Mouse (Mus musculus) cerebellum, postnatal 10 days (tissue): ENCODE measurements around the gene Gad2.
"Not testable (repeated sequence)": the region's sequence is repeated elsewhere in the genome, so short reads cannot be mapped to it uniquely, and the experiment has no call there.

Experiments
- DNase-seq, 2 experiments: peaks; one replicate each; pipeline ENCODE4 v3.0.0; 2021; ENCODE audit warnings: mixed read lengths in 2 of 2

The Gad2 gene

DNA sequence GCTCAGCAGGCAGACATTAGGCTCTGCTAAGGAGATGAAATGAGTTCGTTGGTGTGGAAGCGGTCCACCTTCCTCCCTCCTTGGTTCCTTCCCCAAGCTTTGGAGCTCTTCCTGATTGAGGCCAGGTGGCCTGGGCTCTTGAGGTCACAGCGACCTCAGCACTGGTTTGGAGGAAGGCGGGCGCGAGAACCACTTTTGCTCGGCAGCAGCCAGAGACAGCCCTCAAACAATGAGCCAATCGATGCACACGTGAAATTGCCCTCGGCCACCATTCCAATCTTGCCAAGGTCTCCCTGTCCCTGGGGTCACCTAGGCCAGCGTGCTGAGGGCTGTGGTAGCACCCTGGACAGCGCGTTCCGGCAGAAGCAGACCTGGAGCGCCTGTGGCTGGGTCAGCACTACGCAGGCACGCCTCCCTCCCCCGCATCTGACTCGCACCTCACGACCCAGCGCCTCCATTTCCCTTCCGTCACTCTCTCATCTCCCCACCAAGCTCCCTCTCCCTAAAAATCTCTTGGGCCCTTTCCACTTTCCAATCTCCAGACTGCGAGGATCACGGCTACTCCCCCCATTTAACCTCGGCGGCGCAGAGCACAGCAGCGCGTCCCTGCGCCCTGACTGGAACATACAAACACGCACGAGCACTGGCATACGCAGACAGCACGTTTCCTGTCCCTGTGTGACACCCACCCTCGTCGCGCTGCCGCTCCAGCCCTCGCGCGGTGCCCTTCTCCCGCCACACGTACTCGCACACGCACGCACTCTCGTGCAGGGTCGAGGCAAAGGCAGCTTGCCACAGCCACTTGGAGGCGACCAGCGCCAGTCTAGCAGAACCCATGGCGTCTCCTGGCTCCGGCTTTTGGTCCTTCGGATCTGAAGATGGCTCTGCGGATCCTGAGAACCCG, at the start of gene Gad2:
Gene Gad2, plus strand, starts transcription at position 378 of the 904 bp plus-strand sequence.
- DNase-seq: peak; percentile 66 to 69

DNA sequence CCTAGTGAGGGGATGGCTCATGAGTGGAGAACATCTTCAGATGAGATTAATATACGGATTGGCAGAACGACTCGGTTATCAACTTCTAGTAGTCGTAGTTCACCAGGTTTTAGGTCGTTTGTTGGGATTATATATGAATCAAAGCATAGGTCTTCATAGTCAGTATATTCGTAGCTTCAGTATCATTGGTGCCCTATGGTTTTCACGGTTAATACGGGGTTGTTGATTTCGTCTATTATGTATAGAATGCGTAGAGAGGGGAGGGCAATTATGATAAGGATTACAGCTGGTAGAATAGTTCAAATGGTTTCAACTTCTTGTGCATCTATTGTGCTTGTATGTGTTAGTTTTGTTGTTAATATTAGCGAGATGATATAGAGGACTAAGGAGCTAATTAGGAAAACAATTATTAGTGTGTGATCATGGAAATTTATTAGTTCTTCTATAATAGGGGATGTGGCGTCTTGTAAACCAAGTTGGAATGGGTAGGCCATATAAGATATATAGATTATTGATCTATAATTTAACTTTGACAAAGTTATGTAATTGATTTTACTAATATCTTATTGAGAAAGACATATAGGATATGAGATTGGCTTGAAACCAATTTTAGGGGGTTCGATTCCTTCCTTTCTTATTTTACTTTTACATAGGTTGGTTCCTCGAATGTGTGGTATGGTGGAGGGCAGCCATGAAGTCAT, 34.4 kb upstream of the Gad2 start:
- not testable (repeated sequence) for DNase-seq

DNA sequence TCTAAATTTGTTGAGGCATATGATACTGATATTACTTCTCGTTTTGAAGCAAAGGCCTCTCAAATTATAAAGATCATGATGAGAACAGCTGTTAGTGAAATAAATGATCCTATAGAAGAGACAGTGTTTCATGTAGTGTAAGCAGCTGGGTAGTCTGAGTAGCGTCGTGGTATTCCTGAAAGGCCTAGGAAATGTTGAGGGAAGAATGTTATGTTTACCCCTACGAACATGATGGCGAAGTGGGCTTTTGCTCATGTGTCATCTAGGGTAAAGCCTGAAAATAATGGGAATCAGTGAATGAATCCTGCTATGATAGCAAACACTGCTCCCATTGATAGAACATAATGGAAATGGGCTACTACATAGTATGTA, 33.8 kb upstream of the Gad2 start:
- DNase-seq: not testable (repeated sequence)

DNA sequence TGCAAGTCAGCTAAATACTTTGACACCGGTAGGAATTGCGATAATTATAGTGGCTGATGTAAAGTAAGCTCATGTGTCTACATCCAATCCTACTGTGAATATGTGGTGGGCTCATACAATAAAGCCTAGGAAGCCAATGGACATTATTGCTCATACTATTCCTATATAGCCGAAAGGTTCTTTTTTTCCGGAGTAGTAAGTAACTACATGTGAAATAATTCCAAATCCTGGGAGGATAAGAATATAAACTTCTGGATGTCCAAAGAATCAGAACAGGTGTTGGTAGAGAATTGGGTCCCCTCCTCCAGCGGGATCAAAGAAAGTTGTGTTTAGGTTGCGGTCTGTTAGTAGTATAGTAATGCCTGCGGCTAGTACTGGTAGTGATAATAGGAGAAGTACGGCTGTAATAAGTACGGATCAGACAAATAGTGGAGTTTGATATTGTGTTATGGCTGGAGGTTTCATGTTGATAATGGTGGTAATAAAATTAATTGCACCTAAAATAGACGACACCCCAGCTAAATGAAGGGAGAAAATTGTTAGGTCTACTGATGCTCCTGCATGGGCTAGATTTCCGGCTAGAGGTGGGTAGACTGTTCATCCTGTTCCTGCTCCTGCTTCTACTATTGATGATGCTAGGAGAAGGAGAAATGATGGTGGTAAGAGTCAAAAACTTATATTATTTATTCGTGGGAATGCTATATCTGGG, 33.2 kb upstream of the Gad2 start:
- DNase-seq: not testable (repeated sequence)

DNA sequence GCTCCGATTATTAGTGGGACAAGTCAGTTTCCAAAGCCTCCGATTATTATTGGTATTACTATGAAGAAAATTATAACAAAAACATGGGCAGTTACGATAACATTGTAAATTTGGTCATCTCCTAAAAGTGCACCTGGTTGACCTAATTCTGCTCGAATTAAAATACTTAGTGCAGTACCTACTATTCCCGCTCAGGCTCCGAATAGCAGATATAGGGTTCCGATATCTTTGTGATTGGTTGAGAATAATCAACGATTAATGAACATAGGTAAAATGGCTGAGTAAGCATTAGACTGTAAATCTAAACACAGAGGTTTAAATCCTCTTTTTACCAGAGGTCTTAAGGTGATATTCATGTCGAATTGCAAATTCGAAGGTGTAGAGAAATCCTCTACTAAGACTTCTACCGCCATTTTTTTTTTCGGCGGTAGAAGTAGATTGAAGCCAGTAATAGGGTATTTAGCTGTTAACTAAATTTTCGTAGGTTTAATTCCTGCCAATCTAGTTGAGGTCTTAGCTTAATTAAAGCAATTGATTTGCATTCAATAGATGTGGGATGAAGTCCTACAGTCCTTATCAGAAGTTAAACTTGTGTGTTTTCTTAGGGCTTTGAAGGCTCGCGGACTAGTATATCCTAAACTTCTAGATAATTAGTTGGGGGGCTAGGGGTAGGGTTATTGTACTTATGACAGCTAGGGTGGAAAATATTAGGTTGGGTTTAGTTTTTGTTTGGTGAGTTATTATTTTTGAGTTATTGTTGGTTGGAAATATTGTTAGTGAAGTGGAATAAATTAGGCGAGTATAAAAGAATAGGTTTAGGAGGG, 32.4 kb upstream of the Gad2 start:
- DNase-seq: not testable (repeated sequence)

DNA sequence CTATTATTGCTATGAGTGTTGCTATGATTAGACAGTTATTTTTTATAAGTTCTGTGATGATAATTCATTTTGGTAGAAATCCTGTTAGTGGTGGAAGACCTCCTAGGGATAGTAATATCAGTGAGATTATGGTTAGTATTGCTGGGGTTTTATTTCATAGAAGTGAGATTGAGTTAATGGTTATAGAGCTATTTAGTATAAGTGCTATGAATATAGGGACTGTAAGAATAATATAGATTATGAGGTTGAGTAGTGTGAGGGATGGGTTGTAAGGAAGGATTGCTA, 31.9 kb upstream of the Gad2 start:
- DNase-seq: no peak

DNA sequence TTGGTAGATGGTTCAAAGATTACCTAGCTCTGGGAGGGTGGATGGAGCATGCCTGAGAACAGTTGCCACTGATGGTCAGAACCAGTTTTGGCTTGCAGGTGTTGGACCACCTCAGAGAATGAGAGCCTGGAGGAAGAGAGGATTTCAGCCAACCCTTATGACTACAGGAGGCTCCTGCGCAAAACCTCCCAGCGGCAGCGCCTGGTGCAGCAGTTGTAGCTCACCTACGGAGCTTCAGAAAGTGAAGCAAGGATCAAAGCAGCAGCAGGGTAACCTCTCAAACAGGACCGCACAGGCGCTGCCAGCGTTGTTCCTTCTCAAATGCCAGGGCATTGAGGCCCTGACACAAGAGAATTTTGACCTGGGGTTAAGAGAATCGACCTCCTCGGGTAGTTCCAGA, 4.1 kb upstream of the Gad2 start:
- peak in 1 of 2 experiments; percentile 8 for DNase-seq

DNA sequence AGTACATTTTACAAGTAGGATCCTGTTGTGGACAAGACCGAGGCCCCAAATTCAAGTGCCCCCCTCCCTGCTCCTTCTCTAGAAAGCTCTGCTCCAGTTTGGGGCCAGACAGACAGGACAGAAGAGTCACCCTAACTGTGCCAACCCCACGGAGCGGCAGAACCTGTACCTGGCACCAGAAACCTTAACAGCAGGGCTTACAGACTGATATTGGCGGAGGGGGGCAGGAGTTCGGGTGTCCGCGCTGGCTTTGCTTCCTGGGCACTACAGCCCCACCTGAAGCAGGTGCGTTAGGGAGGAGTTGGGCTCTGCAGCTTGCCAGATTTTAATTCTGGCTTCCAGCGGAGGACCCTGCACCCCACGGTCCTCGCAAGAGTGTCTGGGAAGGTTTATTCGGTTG, 2.6 kb upstream of the Gad2 start:
- DNase-seq: peak; percentile 32 to 36

DNA sequence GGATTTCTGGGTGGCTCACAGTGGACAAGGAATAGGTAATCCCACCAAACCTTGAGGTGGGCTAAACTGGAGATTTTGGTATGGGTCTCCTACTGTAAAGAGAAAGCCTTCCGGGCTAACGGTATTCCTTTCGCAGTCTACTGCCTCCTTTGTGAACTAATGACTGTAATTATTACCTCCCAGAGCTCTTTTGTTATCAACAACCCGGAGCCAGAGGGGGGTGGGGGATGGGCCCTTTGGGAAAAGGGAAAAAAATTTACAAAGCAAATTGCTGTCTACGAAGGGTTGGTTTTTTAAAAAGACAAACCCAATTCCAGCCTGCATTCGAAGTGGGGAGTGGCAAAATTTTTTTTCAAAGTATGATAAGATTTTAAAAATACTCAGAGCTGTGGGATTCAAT, 2.0 kb upstream of the Gad2 start:
- peak; percentile 34 to 39 for DNase-seq

DNA sequence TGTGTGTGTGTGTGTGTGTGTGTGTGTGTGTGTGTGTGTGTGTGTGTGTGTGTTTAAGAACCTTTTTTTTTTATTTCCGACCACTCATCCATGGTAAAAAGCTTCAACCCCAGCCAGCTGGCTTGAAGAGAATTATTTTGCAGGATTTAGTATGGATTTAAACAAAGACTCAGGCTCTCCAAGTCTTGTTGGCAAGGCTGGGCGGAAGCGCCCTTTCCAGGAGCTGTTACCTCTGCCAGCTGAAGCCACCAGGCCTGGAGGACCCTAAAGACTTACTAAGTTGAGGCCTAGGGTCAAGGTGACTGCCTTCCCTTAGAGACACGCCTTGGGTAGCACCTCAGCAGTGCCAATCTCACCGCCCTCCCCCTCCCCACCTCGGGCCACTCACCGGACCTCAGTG, 1.5 kb upstream of the Gad2 start:
- peak; percentile 45 to 59 for DNase-seq

DNA sequence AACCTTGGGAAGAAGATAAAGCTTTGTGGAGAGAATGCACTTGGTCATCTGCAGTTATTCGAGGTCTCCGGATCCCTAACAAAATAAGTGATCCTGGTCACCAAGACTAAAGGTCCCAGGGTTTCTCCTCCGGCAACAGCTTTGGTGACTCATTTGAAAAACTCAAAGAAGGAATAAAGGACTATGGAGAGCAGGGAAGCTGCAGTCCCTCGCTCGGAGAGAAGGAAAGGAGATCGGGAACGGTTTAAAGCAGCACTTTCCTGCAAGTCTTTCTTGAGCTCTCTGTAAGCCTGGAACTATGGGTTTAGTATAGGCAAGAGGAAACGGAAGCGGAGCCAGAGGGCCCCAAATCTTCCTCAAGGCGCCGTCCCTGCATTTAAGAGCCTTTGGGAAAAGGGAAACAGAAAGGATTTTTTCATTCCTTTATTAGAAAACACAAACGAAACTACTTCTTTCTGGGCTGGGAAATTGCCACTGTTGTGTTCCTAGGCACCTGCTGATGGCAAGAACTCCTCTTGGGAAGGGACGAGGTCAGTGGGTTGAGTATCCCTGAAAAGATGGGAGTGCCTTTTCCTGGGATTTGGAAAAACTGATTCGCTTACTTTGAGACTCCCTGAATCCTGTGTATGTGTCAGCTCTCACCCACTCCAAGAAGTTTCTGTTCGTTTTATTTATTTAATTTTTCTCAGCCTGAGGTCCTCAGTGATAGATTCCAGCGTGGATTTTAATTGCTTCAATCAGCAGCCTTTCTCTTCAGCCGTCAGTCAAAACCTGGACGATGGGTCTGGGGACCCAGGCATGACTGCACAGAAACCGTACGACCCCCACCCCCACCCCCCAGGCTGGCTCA, 802 bp upstream of the Gad2 start:
- peak; percentile 5 to 23 for DNase-seq

DNA sequence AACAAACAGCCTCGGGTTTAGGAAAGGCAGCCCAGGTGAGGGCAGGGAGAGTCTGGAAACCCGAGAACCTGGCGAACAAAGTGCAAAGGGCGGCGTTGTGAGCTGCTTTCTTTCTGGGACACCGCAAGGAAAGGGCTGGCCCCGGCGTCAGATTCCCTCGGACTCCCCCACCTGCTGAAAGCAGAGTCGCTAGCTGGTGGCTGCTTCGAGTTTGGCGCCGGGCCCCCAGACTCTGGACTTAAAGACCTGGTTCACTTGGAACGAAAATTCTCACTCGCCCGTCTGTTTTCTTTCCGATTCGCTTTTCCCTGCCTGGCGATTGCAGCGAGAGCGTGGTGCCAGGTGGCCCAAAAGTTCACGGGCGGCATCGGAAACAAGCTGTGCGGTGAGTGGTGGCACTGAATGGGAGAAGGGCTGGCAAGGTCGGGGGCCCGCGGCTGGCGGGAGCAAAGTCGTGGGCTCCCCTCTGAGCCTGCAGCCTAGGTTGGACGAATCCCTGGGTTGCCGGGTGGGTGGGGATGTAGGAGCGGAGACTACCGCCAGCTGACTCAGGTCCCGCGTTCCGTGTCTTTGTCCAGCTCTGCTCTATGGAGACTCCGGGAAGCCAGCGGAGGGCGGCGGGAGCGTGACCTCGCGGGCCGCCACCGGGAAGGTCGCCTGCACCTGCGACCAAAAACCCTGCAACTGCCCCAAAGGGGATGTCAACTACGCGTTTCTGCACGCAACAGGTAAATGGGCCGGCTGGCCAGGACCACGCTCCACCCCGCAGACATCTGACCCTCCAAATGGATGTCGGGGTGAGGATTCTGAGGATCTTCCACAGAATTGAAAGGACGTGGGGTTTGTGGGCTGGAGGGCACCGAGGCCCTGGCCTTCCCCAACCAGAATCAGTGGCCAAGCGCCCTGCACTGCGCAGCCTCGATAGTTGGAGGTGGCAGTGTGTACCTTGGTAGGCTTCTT, 1.4 kb downstream of the Gad2 start:
- DNase-seq: peak; percentile 53 to 57

DNA sequence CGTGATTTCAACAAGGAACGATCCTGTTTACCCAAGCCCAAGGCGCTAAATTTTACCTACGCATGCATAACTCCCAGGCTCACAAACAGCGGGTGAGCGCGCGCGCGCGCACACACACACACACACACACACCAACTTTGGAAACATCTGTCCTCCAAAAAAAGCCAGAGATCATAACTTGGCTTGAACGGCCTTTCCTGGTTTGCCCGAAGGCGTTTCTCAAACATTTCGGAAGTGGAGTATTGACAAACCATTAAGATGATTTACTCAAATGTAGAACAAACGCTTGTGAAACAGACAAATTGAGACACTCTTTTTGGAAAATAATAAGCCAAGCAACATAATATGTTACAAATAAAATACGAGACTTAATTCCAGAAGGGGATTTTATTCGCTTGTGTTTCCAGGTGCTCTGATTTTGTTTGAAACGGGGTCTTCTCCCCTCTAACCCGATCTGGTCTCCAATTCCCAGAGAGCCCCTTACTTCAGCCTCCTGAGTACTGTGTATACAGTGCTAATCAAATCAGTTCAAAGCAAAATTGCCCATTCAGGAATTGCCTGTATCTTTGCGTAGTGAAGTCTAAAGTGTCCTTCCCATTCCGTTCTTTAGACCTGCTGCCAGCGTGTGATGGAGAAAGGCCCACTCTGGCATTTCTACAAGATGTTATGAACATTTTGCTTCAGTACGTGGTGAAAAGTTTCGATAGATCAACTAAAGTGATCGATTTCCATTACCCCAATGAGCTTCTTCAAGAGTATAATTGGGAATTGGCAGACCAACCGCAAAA, 2.4 kb downstream of the Gad2 start:
- DNase-seq: peak; percentile 12 to 27

DNA sequence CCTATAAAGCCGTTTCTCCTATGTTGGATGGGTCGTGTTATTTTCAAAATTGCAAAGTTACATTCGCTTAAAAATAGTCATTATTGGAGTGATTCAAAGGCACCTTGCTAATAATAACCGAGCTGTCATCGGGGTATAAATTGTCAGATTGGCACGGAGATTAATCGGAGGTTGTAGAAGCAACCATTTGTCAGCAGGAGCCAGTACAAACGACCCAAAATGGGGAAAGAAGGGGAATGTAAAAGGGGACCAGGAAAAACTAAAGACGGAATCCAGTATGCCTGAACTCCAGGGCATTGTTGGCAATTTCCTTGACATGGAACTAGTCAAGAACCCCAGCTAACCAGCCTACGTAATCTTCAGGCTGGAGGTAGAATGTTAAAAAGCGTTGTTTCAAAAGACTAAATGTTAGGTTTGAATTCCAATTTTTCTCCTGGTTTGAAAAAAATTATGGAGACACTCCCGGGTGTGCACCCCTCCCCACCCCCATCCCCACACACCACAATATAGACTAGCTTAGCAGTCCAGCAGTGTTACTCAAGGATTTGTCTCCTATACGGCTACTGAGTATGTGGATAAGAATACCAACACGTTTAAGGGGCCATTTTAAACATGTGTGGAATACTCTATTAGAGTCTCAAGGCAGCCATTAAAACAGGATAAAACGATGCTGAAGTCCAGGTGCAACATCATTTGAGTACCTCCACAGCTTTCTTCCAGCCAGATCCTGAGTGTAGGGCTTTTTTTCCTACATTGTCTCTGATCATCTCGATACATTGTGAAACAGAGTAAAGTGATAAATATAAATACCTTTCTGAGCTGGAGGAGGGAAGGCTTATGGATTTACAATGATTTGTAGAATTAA, 3.3 kb downstream of the Gad2 start:
- peak; percentile 2 to 26 for DNase-seq

DNA sequence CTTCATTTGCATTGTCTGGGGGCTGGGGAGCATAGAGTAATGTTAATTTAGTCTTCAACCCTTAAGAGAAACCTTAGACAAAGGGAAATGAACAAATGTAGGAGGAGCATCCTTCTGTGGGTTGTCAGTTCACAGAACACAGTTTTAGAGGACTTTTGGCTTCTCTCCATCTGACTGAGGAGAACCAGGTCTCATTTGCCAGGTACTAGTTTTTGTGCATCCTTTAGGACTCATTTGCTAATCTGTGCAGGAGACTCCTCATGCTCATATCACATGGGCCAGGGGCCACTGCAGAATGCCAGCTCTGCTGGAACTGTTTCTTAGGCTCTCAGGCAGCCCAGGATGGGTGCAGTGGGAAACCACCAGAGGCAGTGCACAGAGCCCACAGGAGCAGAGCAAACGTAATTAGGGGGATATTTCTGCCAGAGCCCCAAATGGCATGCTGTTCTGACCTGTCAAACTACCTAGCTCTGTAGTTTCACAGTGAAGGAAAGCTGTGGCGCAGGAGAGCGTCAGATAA, 5.2 kb downstream of the Gad2 start:
- peak; percentile 22 to 26 for DNase-seq

DNA sequence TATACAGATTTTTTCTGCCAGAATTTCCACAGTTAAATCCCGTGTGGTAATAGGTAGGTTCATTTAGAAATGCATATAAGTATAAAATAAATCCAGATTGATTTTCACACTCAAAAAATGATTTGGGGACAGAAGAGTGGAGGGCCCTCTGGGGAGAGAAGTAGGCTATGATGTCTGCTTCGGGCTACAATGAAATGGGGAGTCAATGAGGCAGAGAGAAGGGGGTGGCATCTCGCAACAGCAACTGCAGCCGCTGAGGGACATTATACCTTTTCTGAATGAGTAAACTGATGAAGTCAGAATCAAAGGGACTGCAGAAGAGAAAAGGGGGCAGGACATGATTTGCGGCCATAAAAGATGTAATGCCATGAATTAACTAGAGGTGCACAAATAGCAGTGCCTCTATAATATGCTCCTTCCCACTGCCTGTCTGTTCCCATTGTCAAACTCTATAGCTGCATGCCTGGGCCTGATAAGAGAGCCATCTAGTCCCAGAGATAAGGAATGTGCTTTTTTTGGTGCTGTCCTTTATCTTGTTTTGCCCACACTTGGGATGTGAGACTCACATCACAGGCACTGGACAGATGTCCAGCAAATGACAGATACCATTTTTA, 5.9 kb downstream of the Gad2 start:
- no peak for DNase-seq

DNA sequence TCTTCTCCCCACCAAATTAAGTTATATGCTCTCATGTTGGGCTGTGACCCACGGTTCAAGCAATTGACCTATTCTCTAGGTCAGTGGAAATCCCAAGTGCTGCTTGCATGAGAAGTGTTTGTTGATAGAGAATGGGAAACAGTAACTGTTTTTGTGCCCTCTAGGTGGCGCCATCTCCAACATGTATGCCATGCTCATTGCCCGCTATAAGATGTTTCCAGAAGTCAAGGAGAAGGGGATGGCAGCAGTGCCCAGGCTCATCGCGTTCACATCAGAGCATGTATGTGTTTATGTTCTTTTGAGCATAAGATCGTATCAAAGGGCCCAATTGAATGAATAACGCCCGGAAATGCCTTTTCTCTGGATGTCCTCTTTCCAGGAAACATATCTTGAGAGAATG, 12.8 kb downstream of the Gad2 start:
- DNase-seq: peak; percentile 66 to 68

DNA sequence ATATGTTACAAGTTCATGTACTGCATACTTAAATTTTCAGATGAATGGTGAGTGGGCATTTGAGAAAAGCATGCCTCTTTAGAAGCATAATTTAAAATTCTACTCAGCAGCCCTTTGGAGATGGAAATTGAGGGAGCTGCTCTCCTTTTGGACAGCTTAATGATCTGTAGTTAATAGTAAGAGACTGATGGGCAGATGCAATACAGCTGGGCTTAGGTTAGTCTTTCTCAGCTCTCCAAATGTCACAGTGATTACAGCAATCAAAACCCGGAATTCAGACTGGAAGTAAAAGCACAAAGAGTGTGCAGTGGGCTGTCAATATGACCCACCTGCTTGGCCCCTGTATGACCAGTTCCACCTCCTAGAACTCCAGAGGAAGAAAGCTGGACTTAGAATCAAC, 24.1 kb downstream of the Gad2 start:
- DNase-seq: no peak
